Mouse (Mus musculus): ENCODE measurements around the gene Gpr161. TPM values are rescaled to one million over a fixed set of nuclear protein-coding genes. Genes with fewer than 3 reads are reported as not detected.
"Not testable (repeated sequence)": the region's sequence is repeated elsewhere in the genome, so short reads cannot be mapped to it uniquely, and the experiment has no call there.

The Gpr161 gene
- polyA plus RNA-seq, 1 experiment = 1.4 TPM

DNA sequence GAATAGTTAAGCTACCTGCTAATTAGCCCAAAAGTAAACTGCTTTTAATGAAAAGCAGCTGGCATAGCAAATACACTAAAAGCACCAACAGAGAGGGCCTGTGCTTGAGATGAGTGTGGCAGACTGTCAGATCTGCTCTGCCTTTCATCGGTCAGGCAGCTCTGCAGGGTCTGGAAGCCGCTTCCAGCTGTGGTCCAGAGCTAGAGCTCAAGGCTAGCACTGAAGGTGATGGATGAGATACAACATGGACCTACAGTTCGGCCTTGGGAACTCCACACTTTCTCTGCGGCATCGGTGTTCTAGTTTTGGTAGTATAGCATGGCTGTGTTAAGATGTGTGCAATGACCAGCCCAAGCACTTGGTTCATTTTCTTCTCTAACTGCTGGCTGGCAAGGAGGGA is 32.2 kb downstream of the Gpr161 start:
- no peak overlapping the region for H3K27ac ChIP-seq (ENCODE audit: insufficient read depth, low read depth, low read length)
- 92% methylated on average over 5 of the region's 5 CpGs for WGBS

DNA sequence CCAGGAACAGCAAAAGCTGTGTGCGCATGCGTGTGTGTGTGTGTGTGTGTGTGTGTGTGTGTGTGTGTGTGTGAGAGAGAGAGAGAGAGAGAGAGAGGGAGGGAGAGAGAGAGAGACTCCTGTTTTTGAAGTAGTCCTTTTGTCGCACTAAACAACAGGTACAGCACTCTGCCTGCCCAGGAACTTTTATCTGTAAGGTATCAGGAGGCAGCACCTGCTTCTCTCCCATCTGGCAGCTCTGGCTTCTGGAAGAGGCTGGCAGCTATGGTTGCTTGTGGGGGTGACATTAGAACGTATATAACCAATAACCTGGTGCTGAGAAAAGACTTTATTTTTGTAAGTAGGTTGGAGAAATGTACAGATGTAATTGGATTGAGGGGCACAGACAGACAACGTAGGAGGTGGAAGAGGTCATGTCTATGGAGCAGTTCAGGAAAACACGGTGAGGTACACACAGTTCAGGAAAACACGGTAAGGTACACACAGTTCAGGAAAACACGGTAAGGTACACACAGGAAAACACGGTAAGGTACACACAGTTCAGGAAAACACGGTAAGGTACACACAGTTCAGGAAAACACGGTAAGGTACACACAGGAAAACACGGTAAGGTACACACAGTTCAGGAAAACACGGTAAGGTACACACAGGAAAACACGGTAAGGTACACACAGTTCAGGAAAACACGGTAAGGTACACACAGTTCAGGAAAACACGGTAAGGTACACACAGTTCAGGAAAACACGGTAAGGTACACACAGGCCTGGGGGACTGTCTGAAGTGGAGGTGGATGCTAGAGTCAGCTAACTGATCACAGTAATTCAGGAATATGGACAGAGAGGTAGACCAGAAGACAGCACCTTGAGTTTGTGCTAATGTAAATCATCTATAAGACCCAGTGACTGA is 33.0 kb downstream of the Gpr161 start:
- not testable (repeated sequence) for H3K4me3 ChIP-seq (ENCODE audit: insufficient read depth, low read depth, low read length); H3K36me3 ChIP-seq (ENCODE audit: control insufficient read depth, insufficient read depth, low read length); DNase-seq; H3K27ac ChIP-seq (ENCODE audit: insufficient read depth, low read depth, low read length); H3K4me1 ChIP-seq (ENCODE audit: control insufficient read depth, insufficient read depth, low read length); H3K27me3 ChIP-seq (replicated peaks; ENCODE audit: control insufficient read depth, insufficient read depth, low read length)
- WGBS = 95% methylated on average over 17 of the region's 17 CpGs

More for the DNA sequence above, 32.2 kb downstream of the Gpr161 start:
- no peak for DNase-seq
- Histone ChIP-seq H3K4me1 (ENCODE audit: control insufficient read depth, insufficient read depth, low read length) (no peaks in the 10 kb centered on the region), H3K4me3 (ENCODE audit: insufficient read depth, low read depth, low read length) (no peak overlapping the region), H3K36me3 (ENCODE audit: control insufficient read depth, insufficient read depth, low read length) (peaks cover 3% of the 10 kb centered on the region; the same call in 1 of the 2 replicates), H3K27me3 (replicated peaks; ENCODE audit: control insufficient read depth, insufficient read depth, low read length) (no peaks in the 10 kb centered on the region)
- TF ChIP-seq CTCF (conservative IDR thresholded peaks at IDR 0.05; ENCODE audit: insufficient read depth, insufficient read length, low read depth, low read length) (no peak), POLR2A (IDR thresholded peaks at IDR 0.05; ENCODE audit: low read depth, low read length) (no peak)

- TF ChIP-seq POLR2A (IDR thresholded peaks at IDR 0.05; ENCODE audit: low read depth, low read length) (no peak), CTCF (conservative IDR thresholded peaks at IDR 0.05; ENCODE audit: insufficient read depth, insufficient read length, low read depth, low read length) (no peak)
- Histone ChIP-seq H3K36me3 (ENCODE audit: control insufficient read depth, insufficient read depth, low read length) (peaks cover 3% of the 10 kb centered on the region; the same call in 1 of the 2 replicates), H3K27ac (ENCODE audit: insufficient read depth, low read depth, low read length) (no peak overlapping the region), H3K4me3 (ENCODE audit: insufficient read depth, low read depth, low read length) (no peak overlapping the region), H3K4me1 (ENCODE audit: control insufficient read depth, insufficient read depth, low read length) (no peaks in the 10 kb centered on the region), H3K27me3 (replicated peaks; ENCODE audit: control insufficient read depth, insufficient read depth, low read length) (no peaks in the 10 kb centered on the region)
- DNase-seq = no peak
Measured at GRCm38 (mm10) chr1:165330859-165331258, 35.3 kb downstream of the Gpr161 start.

- Histone ChIP-seq H3K36me3 (ENCODE audit: control insufficient read depth, insufficient read depth, low read length) (peaks cover 5% of the 10 kb centered on the region; the same call in 1 of the 2 replicates), H3K27ac (ENCODE audit: insufficient read depth, low read depth, low read length) (no peak overlapping the region), H3K4me3 (ENCODE audit: insufficient read depth, low read depth, low read length) (no peak overlapping the region), H3K27me3 (replicated peaks; ENCODE audit: control insufficient read depth, insufficient read depth, low read length) (no peaks in the 10 kb centered on the region), H3K4me1 (ENCODE audit: control insufficient read depth, insufficient read depth, low read length) (no peaks in the 10 kb centered on the region)
- 65% methylated on average over 3 of the region's 3 CpGs for WGBS
- DNase-seq = no peak
- TF ChIP-seq POLR2A (IDR thresholded peaks at IDR 0.05; ENCODE audit: low read depth, low read length) (no peak), CTCF (conservative IDR thresholded peaks at IDR 0.05; ENCODE audit: insufficient read depth, insufficient read length, low read depth, low read length) (no peak)
Measured at GRCm38 (mm10) chr1:165332797-165333196, 37.2 kb downstream of the Gpr161 start.

GRCm38 (mm10) chr1:165342126-165342525 is 46.5 kb downstream of the Gpr161 start:
- Histone ChIP-seq H3K36me3 (ENCODE audit: control insufficient read depth, insufficient read depth, low read length) (peaks cover 3% of the 10 kb centered on the region; the same call in 1 of the 2 replicates), H3K4me1 (ENCODE audit: control insufficient read depth, insufficient read depth, low read length) (no peaks in the 10 kb centered on the region; the same call in 1 of the 2 replicates), H3K4me3 (ENCODE audit: insufficient read depth, low read depth, low read length) (no peak overlapping the region), H3K27ac (ENCODE audit: insufficient read depth, low read depth, low read length) (no peak overlapping the region), H3K27me3 (replicated peaks; ENCODE audit: control insufficient read depth, insufficient read depth, low read length) (no peaks in the 10 kb centered on the region)
- DNase-seq = peak; percentile 46
- WGBS = 63% methylated on average over 7 of the region's 7 CpGs
- no peak for TF ChIP-seq CTCF (conservative IDR thresholded peaks at IDR 0.05; ENCODE audit: insufficient read depth, insufficient read length, low read depth, low read length)
- no peak for TF ChIP-seq POLR2A (IDR thresholded peaks at IDR 0.05; ENCODE audit: low read depth, low read length)

DNA sequence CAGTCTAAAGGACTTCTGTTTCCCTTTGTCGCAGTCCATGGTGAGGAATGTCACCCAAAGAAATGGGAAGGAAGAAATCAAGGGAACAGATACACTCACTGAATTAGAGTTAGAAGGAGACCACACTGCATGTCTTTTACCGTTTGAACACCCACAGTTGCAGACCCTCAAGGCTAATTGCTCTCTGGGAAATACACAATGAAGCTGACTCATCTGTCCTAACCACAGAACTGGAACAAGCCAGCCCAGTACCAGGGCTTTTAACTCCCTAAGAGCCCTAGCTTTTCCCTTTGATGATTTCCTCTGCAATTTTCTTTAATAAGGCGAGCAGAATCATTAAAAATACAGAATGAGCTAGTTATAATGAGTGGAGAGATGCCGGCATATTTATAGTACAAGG is 48.9 kb downstream of the Gpr161 start:
- Histone ChIP-seq H3K4me3 (ENCODE audit: insufficient read depth, low read depth, low read length) (no peak overlapping the region), H3K36me3 (ENCODE audit: control insufficient read depth, insufficient read depth, low read length) (peaks cover 5% of the 10 kb centered on the region; the same call in 1 of the 2 replicates), H3K27ac (ENCODE audit: insufficient read depth, low read depth, low read length) (no peak overlapping the region), H3K27me3 (replicated peaks; ENCODE audit: control insufficient read depth, insufficient read depth, low read length) (no peaks in the 10 kb centered on the region), H3K4me1 (ENCODE audit: control insufficient read depth, insufficient read depth, low read length) (peaks cover 2% of the 10 kb centered on the region; the same call in 1 of the 2 replicates)
- TF ChIP-seq CTCF (conservative IDR thresholded peaks at IDR 0.05; ENCODE audit: insufficient read depth, insufficient read length, low read depth, low read length) (no peak), POLR2A (IDR thresholded peaks at IDR 0.05; ENCODE audit: low read depth, low read length) (no peak)
- 54% methylated on average over 4 of the region's 4 CpGs for WGBS
- peak; percentile 22 for DNase-seq

GRCm38 (mm10) chr1:165348627-165349026 is 53.0 kb downstream of the Gpr161 start:
- peaks cover 2% of the 10 kb centered on the region; the same call in 1 of the 2 replicates for H3K4me1 ChIP-seq (ENCODE audit: control insufficient read depth, insufficient read depth, low read length)
- peak overlapping the region; percentile 80 for H3K27ac ChIP-seq (ENCODE audit: insufficient read depth, low read depth, low read length)
- no peak for TF ChIP-seq POLR2A (IDR thresholded peaks at IDR 0.05; ENCODE audit: low read depth, low read length)
- TF ChIP-seq CTCF (conservative IDR thresholded peaks at IDR 0.05; ENCODE audit: insufficient read depth, insufficient read length, low read depth, low read length) = no peak
- H3K27me3 ChIP-seq (replicated peaks; ENCODE audit: control insufficient read depth, insufficient read depth, low read length) = no peaks in the 10 kb centered on the region
- peak; percentile 73 for DNase-seq
- no peak overlapping the region for H3K4me3 ChIP-seq (ENCODE audit: insufficient read depth, low read depth, low read length)
- peaks cover 5% of the 10 kb centered on the region for H3K36me3 ChIP-seq (ENCODE audit: control insufficient read depth, insufficient read depth, low read length)
